Mouse (Mus musculus) G1E (cell line): ENCODE results near the gene Smarcad1. TPM values are rescaled to one million over a fixed set of nuclear protein-coding genes. Genes with fewer than 3 reads are reported as not detected.

Experiments used
- ATAC-seq: 2 replicates; pipeline ENCODE4 v1.8.0; 2016; ENCODE audit warnings: mild to moderate bottlenecking; ENCODE audit not compliant: insufficient number of reproducible peaks, poor library complexity, low FRiP score, severe bottlenecking; ENCODE audit errors: extremely low read depth
- DNase-seq: peaks from one replicate; pipeline ENCODE4 v3.0.0; 2012; ENCODE audit warnings: low spot score
- H3K27me3 ChIP-seq: 2 replicates; pipeline ENCODE4 v1.6.1; 2012; ENCODE audit warnings: mild to moderate bottlenecking, low read length, inconsistent platforms; ENCODE audit not compliant: insufficient read depth
- H3K36me3 ChIP-seq: replicated peaks from 2 replicates; pipeline ENCODE3; 2012; ENCODE audit warnings: mild to moderate bottlenecking, inconsistent platforms
- H3K4me1 ChIP-seq: 2 replicates; pipeline ENCODE4 v1.6.1; 2012; ENCODE audit warnings: low read depth, low read length, inconsistent platforms, mixed read lengths; ENCODE audit not compliant: insufficient read depth
- H3K4me3 ChIP-seq: 2 replicates; pipeline ENCODE4 v1.5.1; 2012; ENCODE audit warnings: low read depth, mild to moderate bottlenecking, inconsistent platforms, low read length, moderate library complexity, mixed read lengths
- H3K9me3 ChIP-seq: replicated peaks from 2 replicates; pipeline ENCODE4 v1.6.1; 2012; ENCODE audit warnings: inconsistent platforms
- CTCF ChIP-seq: IDR thresholded peaks from 2 replicates; pipeline ENCODE4 v1.5.1; 2012; ENCODE audit warnings: low read depth, low read length, inconsistent platforms, mixed read lengths
- GATA1 ChIP-seq: IDR thresholded peaks from 2 replicates; pipeline ENCODE4 v1.6.1; 2012; ENCODE audit warnings: borderline replicate concordance, low read length, inconsistent platforms, mixed read lengths
- GATA2 ChIP-seq: IDR thresholded peaks from 2 replicates; pipeline ENCODE4 v1.6.1; 2012; ENCODE audit warnings: low read depth, low read length, inconsistent platforms, borderline replicate concordance
- POLR2AphosphoS5 ChIP-seq: IDR thresholded peaks from 2 replicates; pipeline ENCODE4 v1.6.1; 2012; ENCODE audit warnings: low read depth, low read length, inconsistent platforms; ENCODE audit not compliant: insufficient replicate concordance
- TAL1 ChIP-seq: conservative IDR thresholded peaks from 2 replicates; pipeline ENCODE4 v1.6.1; 2012; ENCODE audit warnings: low read depth, low read length, inconsistent platforms, mixed read lengths
- polyA plus RNA-seq: library from polyadenylated mRNA; stranded (reverse); fragments of >175 nt; gene quantifications from 2 replicates; pipeline ENCODE4 v1.2.3, GENCODE M21; 2012
- total RNA-seq, 2 experiments: library from RNA; stranded (forward) in 1 of 2; stranded (reverse) in 1 of 2; fragments of 200-1000 nt in 1 of 2; fragments of >200 nt in 1 of 2; fragmentation: Nextera tagmentation in 1 of 2; gene quantifications; 2 replicates each; pipeline ENCODE4 v1.2.3; 2014 to 2017

Gene Smarcad1
- total and polyA plus RNA-seq, 3 experiments: 9.2 to 48.5 (median 46.8) TPM

DNA sequence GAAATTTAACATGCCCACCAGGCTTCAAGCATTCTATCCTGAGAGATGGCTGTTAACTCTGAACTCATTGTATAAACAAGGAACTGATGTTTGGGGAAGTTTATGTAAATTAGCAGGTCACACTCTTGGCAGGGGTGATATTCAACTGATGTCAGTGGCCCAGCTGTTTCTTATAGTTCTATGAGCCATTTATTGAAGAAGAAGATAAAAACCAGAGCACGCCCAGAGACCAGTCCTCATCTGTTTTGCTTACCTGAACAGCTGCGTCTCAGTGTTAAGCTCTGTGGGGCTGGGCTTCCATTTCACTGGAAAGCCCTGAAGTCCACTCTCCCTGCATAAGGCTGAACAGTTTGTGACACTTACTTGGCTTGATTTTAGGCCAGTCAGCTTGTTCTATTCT, 95.4 kb downstream of the Smarcad1 start:
- ATAC-seq (no peak), DNase-seq (no peak)
- TF ChIP-seq GATA1: no peak
- TF ChIP-seq POLR2AphosphoS5: no peak
- no peak for TF ChIP-seq TAL1
- TF ChIP-seq GATA2: no peak
- TF ChIP-seq CTCF: no peak
- H3K4me3 ChIP-seq: no peak overlapping the region
- H3K27me3 ChIP-seq: no peaks in the 10 kb centered on the region
- no peaks in the 10 kb centered on the region for H3K36me3 ChIP-seq
- no peaks in the 10 kb centered on the region for H3K9me3 ChIP-seq
- H3K4me1 ChIP-seq: no peaks in the 10 kb centered on the region

DNA sequence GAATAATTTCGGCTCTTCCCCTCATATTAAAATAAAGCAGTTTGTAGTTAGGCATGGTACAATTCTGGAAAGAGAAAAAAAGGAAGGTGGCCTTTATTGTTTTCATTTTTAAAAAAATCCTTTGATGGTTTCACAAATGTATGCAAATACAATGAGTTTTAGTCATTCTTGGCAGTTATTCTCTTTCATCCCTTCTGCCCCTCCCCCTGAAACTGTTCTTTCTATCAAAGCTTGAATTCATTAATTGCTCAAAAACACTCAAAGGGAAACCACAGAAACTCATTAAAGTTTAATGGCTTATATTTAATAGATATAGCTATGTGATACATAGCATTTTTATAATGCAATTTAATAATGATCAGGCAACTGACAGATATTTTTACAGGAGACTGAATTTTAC, 95.9 kb downstream of the Smarcad1 start:
- no peak for DNase-seq
- Histone ChIP-seq H3K4me1 (no peaks in the 10 kb centered on the region), H3K4me3 (no peak overlapping the region), H3K9me3 (no peaks in the 10 kb centered on the region), H3K27me3 (no peaks in the 10 kb centered on the region), H3K36me3 (no peaks in the 10 kb centered on the region)
- TF ChIP-seq POLR2AphosphoS5: no peak
- no peak for TF ChIP-seq GATA1
- no peak for TF ChIP-seq CTCF
- no peak for TF ChIP-seq GATA2
- no peak for TF ChIP-seq TAL1
- no peak for ATAC-seq

DNA sequence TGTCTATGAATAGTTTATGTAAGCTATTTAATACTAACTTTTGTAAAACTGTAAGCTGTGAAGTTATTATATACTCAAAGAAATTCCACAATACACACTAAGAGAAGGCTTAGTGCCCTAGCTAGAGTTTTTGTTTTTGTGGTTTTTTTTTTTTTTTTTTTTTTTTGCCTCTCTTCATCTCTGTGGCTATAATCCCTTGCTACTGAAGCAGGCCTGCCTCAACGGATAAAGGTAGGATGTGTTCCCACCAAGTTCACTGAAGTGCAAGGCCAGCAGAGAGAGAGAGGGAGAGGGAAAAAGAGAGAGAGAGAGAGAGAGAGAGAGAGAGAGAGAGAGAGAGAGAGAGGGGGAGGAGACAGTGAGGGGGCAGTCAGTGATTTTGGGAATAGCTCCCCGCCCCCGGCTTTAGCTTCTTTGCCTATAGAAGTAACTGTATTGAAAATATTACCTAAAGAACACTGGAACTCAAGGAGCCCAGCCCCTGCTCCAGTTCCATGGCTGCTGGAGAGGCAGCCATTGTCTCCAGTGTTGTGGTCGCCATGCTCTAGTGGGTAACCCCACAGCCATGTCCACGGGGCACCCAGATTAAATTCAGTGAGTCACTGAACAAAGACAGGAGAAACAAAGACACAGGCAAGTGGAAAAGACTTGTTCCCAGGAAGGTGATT, 97.8 kb downstream of the Smarcad1 start:
- ATAC-seq (no peak), DNase-seq (no peak)
- Histone ChIP-seq H3K9me3 (no peaks in the 10 kb centered on the region), H3K36me3 (no peaks in the 10 kb centered on the region), H3K27me3 (peaks cover 2% of the 10 kb centered on the region; the same call in 1 of the 2 replicates), H3K4me1 (no peaks in the 10 kb centered on the region), H3K4me3 (no peak overlapping the region)
- no peak for TF ChIP-seq CTCF
- TF ChIP-seq GATA1: no peak
- TF ChIP-seq TAL1: no peak
- no peak for TF ChIP-seq POLR2AphosphoS5
- TF ChIP-seq GATA2: no peak

DNA sequence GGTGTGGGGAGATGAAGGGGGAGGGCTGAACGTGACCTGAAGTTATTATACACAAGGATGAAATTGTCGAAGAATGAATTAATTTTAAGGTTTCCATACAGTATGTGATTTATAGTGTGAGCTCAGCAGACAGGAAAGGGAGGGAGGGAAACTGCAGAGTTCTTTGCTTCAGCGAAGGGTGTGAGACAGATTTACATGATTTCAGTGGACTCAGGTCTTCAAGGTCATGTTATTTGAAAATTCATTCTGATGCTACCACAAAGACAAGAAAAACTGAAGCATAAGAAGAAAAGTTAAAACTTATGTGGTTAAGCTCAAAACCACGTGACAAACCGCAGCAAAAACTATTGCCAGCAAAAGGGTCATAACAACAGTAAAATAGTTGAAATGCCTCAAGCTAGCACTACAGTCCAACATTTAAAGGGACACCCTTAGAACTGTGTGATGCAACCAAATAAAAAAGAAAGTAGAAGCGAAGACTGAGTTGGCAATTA, 98.4 kb downstream of the Smarcad1 start:
- Histone ChIP-seq H3K9me3 (no peaks in the 10 kb centered on the region), H3K36me3 (no peaks in the 10 kb centered on the region), H3K4me3 (no peak overlapping the region), H3K27me3 (peaks cover 2% of the 10 kb centered on the region; the same call in 1 of the 2 replicates), H3K4me1 (no peaks in the 10 kb centered on the region)
- ATAC-seq (no peak), DNase-seq (no peak)
- TF ChIP-seq GATA1: no peak
- TF ChIP-seq CTCF: no peak
- no peak for TF ChIP-seq TAL1
- no peak for TF ChIP-seq POLR2AphosphoS5
- no peak for TF ChIP-seq GATA2

DNA sequence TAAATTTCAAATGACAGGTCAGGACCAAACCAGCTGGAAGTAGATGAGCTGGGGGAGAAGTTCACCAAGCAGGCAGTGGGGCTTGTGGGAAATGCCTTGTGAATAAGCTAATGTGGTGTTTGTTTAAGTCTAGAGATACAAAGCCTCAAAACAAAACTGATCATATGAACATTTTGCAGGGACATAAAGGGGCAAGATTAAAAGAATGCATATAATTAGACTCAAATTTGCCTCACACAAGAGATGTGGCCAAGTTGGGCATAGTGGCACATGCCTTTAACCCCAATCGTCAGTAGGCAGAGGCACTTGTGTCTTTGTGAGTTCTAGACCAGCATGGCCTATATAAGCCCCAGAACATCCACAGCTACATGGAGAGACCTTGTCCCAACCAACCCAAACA, 99.9 kb downstream of the Smarcad1 start:
- peaks cover 2% of the 10 kb centered on the region; the same call in 1 of the 2 replicates for H3K27me3 ChIP-seq
- no peaks in the 10 kb centered on the region for H3K9me3 ChIP-seq
- TF ChIP-seq TAL1: no peak
- TF ChIP-seq CTCF: no peak
- no peak for TF ChIP-seq GATA2
- TF ChIP-seq GATA1: no peak
- TF ChIP-seq POLR2AphosphoS5: no peak
- H3K36me3 ChIP-seq: no peaks in the 10 kb centered on the region
- DNase-seq: no peak
- no peak overlapping the region for H3K4me3 ChIP-seq
- no peaks in the 10 kb centered on the region for H3K4me1 ChIP-seq
- no peak for ATAC-seq

DNA sequence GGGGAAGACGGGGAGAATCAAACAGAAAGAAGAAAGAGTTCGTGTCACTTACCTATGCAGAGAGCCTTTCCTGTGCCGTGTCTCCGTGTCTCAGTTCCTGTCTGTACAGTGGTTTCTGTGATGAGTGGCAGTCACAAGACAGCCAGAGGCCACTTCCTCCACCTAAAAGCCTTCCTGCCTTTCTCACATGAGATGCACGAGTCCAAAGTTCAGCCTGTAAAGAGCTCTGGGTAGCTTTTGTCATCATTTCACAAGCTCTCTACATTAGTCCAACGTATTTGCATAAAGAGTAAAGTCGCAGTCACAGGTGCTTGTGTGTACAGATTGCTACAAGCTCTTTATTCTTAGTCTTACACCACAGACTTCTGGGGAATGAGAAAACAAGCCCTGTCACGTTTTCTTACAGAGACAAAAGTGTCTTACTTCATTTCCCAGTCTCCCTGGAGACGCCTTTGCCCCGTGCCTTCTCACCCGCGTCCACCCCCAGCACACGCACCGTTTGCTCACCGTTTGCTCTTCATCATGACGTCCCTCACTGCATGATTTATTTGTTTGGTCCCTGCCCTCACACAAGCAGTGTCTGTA, 102.3 kb downstream of the Smarcad1 start, which contains the start of gene Hpgds:
Hpgds (minus strand) TSS at position 288 of the 585 bp plus-strand sequence.
- TF ChIP-seq GATA1 (no peak), TAL1 (no peak), POLR2AphosphoS5 (no peak), GATA2 (no peak), CTCF (no peak)
- DNase-seq (no peak), ATAC-seq (no peak)
- Histone ChIP-seq H3K36me3 (no peaks in the 10 kb centered on the region), H3K27me3 (peaks cover 2% of the 10 kb centered on the region; the same call in 1 of the 2 replicates), H3K9me3 (no peaks in the 10 kb centered on the region), H3K4me3 (no peak within 1 kb of the TSS), H3K4me1 (no peaks in the 10 kb centered on the region)

DNA sequence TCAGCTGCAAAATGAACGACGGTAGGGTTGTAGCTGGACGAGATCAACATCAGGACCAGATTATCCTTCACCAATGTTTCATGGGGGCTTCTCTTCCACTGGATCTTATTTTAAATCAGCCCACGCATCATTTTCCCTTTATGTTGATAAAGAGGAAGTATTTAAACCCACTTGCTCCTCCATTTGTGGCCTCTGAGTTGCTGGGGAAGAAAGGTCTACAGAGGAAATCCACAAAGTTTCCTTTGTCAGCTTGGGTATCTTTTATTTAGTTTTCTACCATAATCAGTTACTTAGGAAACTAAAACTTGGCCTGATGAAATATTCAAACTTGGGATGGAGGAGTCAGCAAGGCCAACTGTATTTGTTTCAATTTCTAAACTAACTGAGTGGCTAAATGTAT, 104.0 kb downstream of the Smarcad1 start:
- Histone ChIP-seq H3K36me3 (no peaks in the 10 kb centered on the region), H3K27me3 (peaks cover 2% of the 10 kb centered on the region; the same call in 1 of the 2 replicates), H3K4me1 (no peaks in the 10 kb centered on the region), H3K4me3 (no peak overlapping the region), H3K9me3 (no peaks in the 10 kb centered on the region)
- ATAC-seq (no peak), DNase-seq (no peak)
- TF ChIP-seq TAL1 (no peak), GATA1 (no peak), GATA2 (no peak), POLR2AphosphoS5 (no peak), CTCF (no peak)
